8 mouse cellular contexts compared by ENCODE assay signal in the genomic region with DNA sequence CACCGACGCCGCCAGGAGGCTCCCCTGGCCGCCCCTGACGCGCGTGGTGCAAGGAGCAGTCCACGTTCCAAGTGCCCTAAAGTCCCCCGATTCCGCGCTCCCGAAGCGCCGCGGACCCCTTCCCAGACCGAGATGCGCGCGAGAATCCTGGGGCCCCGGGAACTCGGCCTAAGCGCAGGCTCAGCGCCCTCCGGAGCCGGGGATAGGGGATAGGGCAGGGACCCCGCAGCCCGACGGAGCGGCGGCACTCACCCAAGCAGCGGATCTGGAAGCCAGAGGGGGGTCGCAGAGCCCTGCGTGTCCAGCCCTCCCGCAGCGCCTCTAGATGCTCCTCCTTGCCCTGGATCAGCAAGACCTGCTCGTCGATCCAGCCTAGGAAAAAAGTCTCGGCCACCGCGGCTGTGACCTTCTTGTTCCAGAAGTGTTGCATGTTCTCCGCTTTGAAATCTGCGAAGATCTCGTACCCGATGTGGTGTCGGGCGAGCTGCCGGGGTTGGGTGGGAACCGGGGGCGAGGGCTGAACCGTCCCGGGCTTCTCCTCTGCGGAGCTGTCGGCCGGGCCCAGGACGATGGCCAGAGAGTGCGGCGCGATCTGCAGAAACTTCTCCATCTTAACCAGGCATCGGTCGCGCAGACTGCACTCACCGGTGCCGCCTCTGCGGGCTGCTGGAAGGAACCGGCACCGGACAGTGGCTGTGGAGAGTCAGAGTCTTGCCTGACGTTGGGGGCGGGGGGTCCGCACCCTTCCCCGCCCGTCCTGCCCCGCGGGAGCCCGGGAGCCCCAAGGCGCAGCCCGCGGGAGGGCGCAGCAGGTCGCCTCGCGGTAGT. TPM values are rescaled to one million over a fixed set of nuclear protein-coding genes. Genes with fewer than 3 reads are reported as not detected.
A peak's percentile ranks its signal among the peaks of the same experiment; 100 is the strongest.
DNase-seq lines count a peak whose midpoint lies in the region; ATAC-seq lines count a peak whose summit lies in the region.

No protein-coding gene starts in this region.

- peak; percentile 65 for ATAC-seq in forebrain, embryonic 13.5 days
- peak; percentile 61; the same call in 1 of the 2 replicates for ATAC-seq in hindbrain, embryonic 14.5 days (ENCODE audit: low FRiP score)
- ATAC-seq in liver, embryonic 12.5 days = 0 out of 2 replicates have a peak, but pooled peaks have one; percentile 18
- ATAC-seq in neural tube, embryonic 13.5 days (ENCODE audit: low read depth) = peak; percentile 62
- ATAC-seq in megakaryocyte-erythroid progenitor cell, adult 5-6 weeks (replicated peaks; ENCODE audit: low FRiP score, low TSS enrichment, poor library complexity, severe bottlenecking) = no peak

- H3K4me3 ChIP-seq in forebrain, embryonic 13.5 days = peak overlapping the region; percentile 66
- H3K4me3 ChIP-seq in hindbrain, embryonic 14.5 days (replicated peaks; ENCODE audit: low read length) = peak overlapping the region; percentile 62
- H3K4me3 ChIP-seq in liver, embryonic 12.5 days = peak overlapping the region; percentile 57
- H3K4me3 ChIP-seq in neural tube, embryonic 13.5 days = peak overlapping the region; percentile 58

- H3K9ac ChIP-seq in forebrain, embryonic 13.5 days = peak overlapping the region; percentile 63
- H3K9ac ChIP-seq in hindbrain, embryonic 14.5 days = peak overlapping the region; percentile 57
- H3K9ac ChIP-seq in liver, embryonic 12.5 days = peak overlapping the region; percentile 31; the same call in 1 of the 2 replicates
- H3K9ac ChIP-seq in neural tube, embryonic 13.5 days = peak overlapping the region; percentile 70

- H3K9me3 ChIP-seq in forebrain, embryonic 13.5 days (replicated peaks) = no peaks in the 10 kb centered on the region
- H3K9me3 ChIP-seq in hindbrain, embryonic 14.5 days (ENCODE audit: control insufficient read depth, low read length) = no peaks in the 10 kb centered on the region
- H3K9me3 ChIP-seq in liver, embryonic 12.5 days (replicated peaks) = no peaks in the 10 kb centered on the region
- H3K9me3 ChIP-seq in neural tube, embryonic 13.5 days = no peaks in the 10 kb centered on the region

- H3K36me3 ChIP-seq in forebrain, embryonic 13.5 days (ENCODE audit: poor library complexity, severe bottlenecking) = no peaks in the 10 kb centered on the region
- no peaks in the 10 kb centered on the region for H3K36me3 ChIP-seq in hindbrain, embryonic 14.5 days (replicated peaks; ENCODE audit: control insufficient read depth, insufficient read depth)
- H3K36me3 ChIP-seq in liver, embryonic 12.5 days = no peaks in the 10 kb centered on the region
- no peaks in the 10 kb centered on the region for H3K36me3 ChIP-seq in neural tube, embryonic 13.5 days

- WGBS in forebrain, embryonic 13.5 days = under 1% methylated on average over 70 of the region's 81 CpGs
- under 1% methylated on average over 81 of the region's 81 CpGs for WGBS in hindbrain, embryonic 14.5 days
- WGBS in liver, embryonic 12.5 days (ENCODE audit: insufficient replicate concordance) = under 1% methylated on average over 81 of the region's 81 CpGs
- WGBS in neural tube, embryonic 13.5 days = under 1% methylated on average over 81 of the region's 81 CpGs

- H3K4me2 ChIP-seq in forebrain, embryonic 13.5 days = peak overlapping the region; percentile 94
- peak overlapping the region; percentile 97 for H3K4me2 ChIP-seq in hindbrain, embryonic 14.5 days (replicated peaks)
- peak overlapping the region; percentile 67 for H3K4me2 ChIP-seq in liver, embryonic 12.5 days
- peak overlapping the region; percentile 96 for H3K4me2 ChIP-seq in neural tube, embryonic 13.5 days

- intact Hi-C loops in gastrocnemius, postnatal 14 days (cut with DNase I; ENCODE audit: low total_unique reads) = no loop called here

- H3K27me3 ChIP-seq in forebrain, embryonic 13.5 days = peaks cover 72% of the 10 kb centered on the region
- peaks cover 77% of the 10 kb centered on the region for H3K27me3 ChIP-seq in hindbrain, embryonic 14.5 days (ENCODE audit: control insufficient read depth, insufficient read depth, low read length)
- H3K27me3 ChIP-seq in liver, embryonic 12.5 days (replicated peaks) = peaks cover 86% of the 10 kb centered on the region
- H3K27me3 ChIP-seq in neural tube, embryonic 13.5 days = peaks cover 81% of the 10 kb centered on the region

- H3K4me1 ChIP-seq in forebrain, embryonic 13.5 days = peaks cover 32% of the 10 kb centered on the region
- peaks cover 14% of the 10 kb centered on the region for H3K4me1 ChIP-seq in hindbrain, embryonic 14.5 days (replicated peaks; ENCODE audit: control insufficient read depth, insufficient read depth, low read length)
- peaks cover 15% of the 10 kb centered on the region; the same call in 1 of the 2 replicates for H3K4me1 ChIP-seq in liver, embryonic 12.5 days
- peaks cover 26% of the 10 kb centered on the region for H3K4me1 ChIP-seq in neural tube, embryonic 13.5 days (replicated peaks)

- DNase-seq in gastrocnemius, postnatal 14 days = peak; percentile 21
- no peak for DNase-seq in gastrocnemius, adult 18-20 months (ENCODE audit: low spot score)
- peak; percentile 45 for DNase-seq in WW6 (ENCODE audit: low read depth, low spot score)
- DNase-seq in hindbrain, embryonic 14.5 days (ENCODE audit: low spot score) = no peak

- no peak overlapping the region for H3K27ac ChIP-seq in forebrain, embryonic 13.5 days
- no peak overlapping the region for H3K27ac ChIP-seq in hindbrain, embryonic 14.5 days
- no peak overlapping the region for H3K27ac ChIP-seq in liver, embryonic 12.5 days
- no peak overlapping the region for H3K27ac ChIP-seq in neural tube, embryonic 13.5 days (replicated peaks)

RNA-seq across cellular contexts. Expression of a gene that starts 33.3 kb away (rescaled TPM):
- 10 to 100 TPM in 1 of 2 experiments, 1 to 10 TPM in 1; 9.4 to 10.5 TPM for total RNA-seq in gastrocnemius, postnatal 14 days (2021)
- total RNA-seq in gastrocnemius, adult 18-20 months (2021) = 1 to 10 TPM; 6.0 to 6.6 TPM
- 46.7 and 47.0 TPM in 2 replicates for polyA plus RNA-seq in forebrain, embryonic 13.5 days (2015; fragmentation: Nextera tagmentation; extraction: Ambion mirVana)
- 39.9 and 46.5 TPM in 2 replicates for polyA plus RNA-seq in hindbrain, embryonic 14.5 days (2014; fragmentation: Nextera tagmentation; extraction: Ambion mirVana)
- polyA plus RNA-seq in liver, embryonic 12.5 days (2016; fragmentation: Nextera tagmentation; extraction: Ambion mirVana) = 0.89 and 0.97 TPM in 2 replicates
- polyA plus RNA-seq in neural tube, embryonic 13.5 days (2015; fragmentation: Nextera tagmentation; extraction: Ambion mirVana) = 33.5 and 36.7 TPM in 2 replicates
- total RNA-seq in megakaryocyte-erythroid progenitor cell, adult 5-6 weeks (2014; fragmentation: Nextera tagmentation) = not detected in 2 replicates
- total RNA-seq in megakaryocyte-erythroid progenitor cell, adult 5-6 weeks (2017) = not detected in 2 replicates

Comparison
In these comparisons a context has a peak if more than half of its experiments do, and no peak if none do; other contexts are left out.
1. DNase-seq: peak in gastrocnemius, postnatal 14 days (single experiment) and WW6 (single experiment); none in gastrocnemius, adult 18-20 months (single experiment) and hindbrain, embryonic 14.5 days (single experiment).
2. RNA of a gene that starts 33.3 kb away (polyA plus RNA-seq): 46.7 to 47.0 TPM in forebrain, embryonic 13.5 days, 39.9 to 46.5 TPM in hindbrain, embryonic 14.5 days and 33.5 to 36.7 TPM in neural tube, embryonic 13.5 days; 0.89 to 0.97 TPM in liver, embryonic 12.5 days; every median in the first group is over 10 times any median in the second.
3. Peak in every context shown above with its lines, with median percentiles within 50 percentile points of each other: H3K4me2 ChIP-seq, H3K4me3 ChIP-seq and H3K9ac ChIP-seq.